Mouse (Mus musculus) liver, adult 2 months (tissue): Measurements from ENCODE around the gene Ano6.

Experiments
- CTCF ChIP-seq: fragments of 200-500 bp; IDR thresholded peaks from 2 replicates; pipeline ENCODE4 v1.5.1; 2011; ENCODE audit warnings: low read depth, low read length, control low read depth
- POLR2A ChIP-seq: fragments of 200-500 bp; IDR thresholded peaks from 2 replicates; pipeline ENCODE4 v1.6.1; 2011; ENCODE audit warnings: low read length, control low read depth; ENCODE audit not compliant: insufficient read depth; ENCODE audit errors: extremely low read depth

- TF ChIP-seq POLR2A (no peak), CTCF (no peak)
These were observed 130.4 kb downstream of the Ano6 start for GRCm38 (mm10) chr15:95921072-95921471.
